Mouse (Mus musculus) hindbrain, embryonic 15.5 days (tissue): Measurements from ENCODE around the gene Rps15. TPM values are rescaled to one million over a fixed set of nuclear protein-coding genes. Genes with fewer than 3 reads are reported as not detected.

Experiments used
- ATAC-seq: fragments of 200-750 bp; cut with Nextera tagmentation; 2 replicates; pipeline ENCODE4 v1.8.0; 2017; ENCODE audit warnings: low read depth, moderate number of reproducible peaks, moderate TSS enrichment; ENCODE audit not compliant: low FRiP score
- H3K27ac ChIP-seq: fragments of 300-500 bp; sonication (generic); replicated peaks from 2 replicates; pipeline ENCODE4 v1.5.1; 2015; ENCODE audit warnings: mild to moderate bottlenecking, inconsistent platforms
- H3K27me3 ChIP-seq: fragments of 300-500 bp; sonication (generic); 2 replicates; pipeline ENCODE4 v1.6.1; 2015; ENCODE audit warnings: control low read depth, inconsistent platforms
- H3K36me3 ChIP-seq: fragments of 300-500 bp; sonication (generic); 2 replicates; pipeline ENCODE4 v1.6.1; 2015; ENCODE audit warnings: control low read depth, inconsistent platforms
- H3K4me1 ChIP-seq: fragments of 300-500 bp; sonication (generic); replicated peaks from 2 replicates; pipeline ENCODE4 v1.6.1; 2015; ENCODE audit warnings: control low read depth, inconsistent platforms
- H3K4me2 ChIP-seq: fragments of 300-500 bp; sonication (generic); 2 replicates; pipeline ENCODE4 v1.6.1; 2015; ENCODE audit warnings: moderate library complexity, mild to moderate bottlenecking, inconsistent platforms
- H3K4me3 ChIP-seq: fragments of 300-500 bp; sonication (generic); 2 replicates; pipeline ENCODE4 v1.5.1; 2015; ENCODE audit warnings: mild to moderate bottlenecking, inconsistent platforms
- H3K9ac ChIP-seq: fragments of 300-500 bp; sonication (generic); 2 replicates; pipeline ENCODE4 v1.6.1; 2015; ENCODE audit warnings: inconsistent platforms
- H3K9me3 ChIP-seq: fragments of 300-500 bp; sonication (generic); 2 replicates; pipeline ENCODE4 v1.6.1; 2016; ENCODE audit warnings: control low read depth, inconsistent platforms
- WGBS: fragments of 180-500 bp; shearing (Covaris S2); methylation state at CpG from one replicate; pipeline ENCODE4 v1.1.7; 2015; 5-methylcytosine and 5-hydroxymethylcytosine counted together
- polyA plus RNA-seq: library from polyadenylated mRNA; unstranded; fragments of >200 nt; fragmentation: Nextera tagmentation; extraction: Ambion mirVana; gene quantifications from 2 replicates; pipeline ENCODE4 v1.2.1, GENCODE M21; 2015

Gene Rps15
- polyA plus RNA-seq, 1 experiment from 2014 or later: 551 TPM

GRCm38 (mm10) chr10:80312586-80313504 lies 20.6 kb downstream of the Rps15 start:
- H3K9ac ChIP-seq: no peak overlapping the region
- 67% methylated on average over 54 of the region's 54 CpGs for WGBS
- ATAC-seq: no peak
- no peak overlapping the region for H3K4me2 ChIP-seq
- H3K36me3 ChIP-seq: peaks cover 87% of the 10 kb centered on the region
- peaks cover 37% of the 10 kb centered on the region for H3K4me1 ChIP-seq
- no peak overlapping the region for H3K4me3 ChIP-seq
- H3K27ac ChIP-seq: no peak overlapping the region
- H3K27me3 ChIP-seq: no peaks in the 10 kb centered on the region
- no peaks in the 10 kb centered on the region for H3K9me3 ChIP-seq

- Histone ChIP-seq H3K4me3 (no peak overlapping the region), H3K27ac (no peak overlapping the region), H3K4me2 (no peak overlapping the region), H3K9me3 (no peaks in the 10 kb centered on the region), H3K9ac (no peak overlapping the region), H3K4me1 (peaks cover 41% of the 10 kb centered on the region), H3K27me3 (no peaks in the 10 kb centered on the region), H3K36me3 (peaks cover 79% of the 10 kb centered on the region)
- no peak for ATAC-seq
- WGBS: 54% methylated on average over 20 of the region's 20 CpGs
Observed at GRCm38 (mm10) chr10:80313627-80314201, 21.5 kb downstream of the Rps15 start.

GRCm38 (mm10) chr10:80314494-80315001 lies 22.3 kb downstream of the Rps15 start:
- Histone ChIP-seq H3K27ac (no peak overlapping the region), H3K36me3 (peaks cover 71% of the 10 kb centered on the region), H3K9me3 (no peaks in the 10 kb centered on the region), H3K4me2 (no peak overlapping the region), H3K4me1 (peaks cover 49% of the 10 kb centered on the region), H3K9ac (no peak overlapping the region), H3K4me3 (no peak overlapping the region), H3K27me3 (no peaks in the 10 kb centered on the region)
- 67% methylated on average over 16 of the region's 16 CpGs for WGBS
- ATAC-seq: no peak

GRCm38 (mm10) chr10:80315315-80315714 lies 23.1 kb downstream of the Rps15 start:
- no peak overlapping the region for H3K4me3 ChIP-seq
- peaks cover 55% of the 10 kb centered on the region for H3K4me1 ChIP-seq
- WGBS: 56% methylated on average over 27 of the region's 27 CpGs
- no peak for ATAC-seq
- no peak overlapping the region for H3K9ac ChIP-seq
- no peaks in the 10 kb centered on the region for H3K9me3 ChIP-seq
- no peak overlapping the region for H3K4me2 ChIP-seq
- H3K36me3 ChIP-seq: peaks cover 69% of the 10 kb centered on the region
- H3K27ac ChIP-seq: no peak overlapping the region
- no peaks in the 10 kb centered on the region for H3K27me3 ChIP-seq

- 28% methylated on average over 11 of the region's 11 CpGs for WGBS
- no peak for ATAC-seq
- H3K36me3 ChIP-seq: peaks cover 64% of the 10 kb centered on the region
- no peak overlapping the region for H3K4me3 ChIP-seq
- no peaks in the 10 kb centered on the region for H3K9me3 ChIP-seq
- peaks cover 55% of the 10 kb centered on the region for H3K4me1 ChIP-seq
- 0 out of 2 replicates have a peak overlapping the region, but pooled peaks have one; percentile 14 for H3K27ac ChIP-seq
- no peak overlapping the region for H3K4me2 ChIP-seq
- no peak overlapping the region for H3K9ac ChIP-seq
- no peaks in the 10 kb centered on the region for H3K27me3 ChIP-seq
Observed at GRCm38 (mm10) chr10:80316359-80316781, 24.1 kb downstream of the Rps15 start.

GRCm38 (mm10) chr10:80317011-80317410 lies 24.8 kb downstream of the Rps15 start:
- Histone ChIP-seq H3K36me3 (peaks cover 57% of the 10 kb centered on the region), H3K4me1 (peaks cover 55% of the 10 kb centered on the region), H3K27ac (no peak overlapping the region)

GRCm38 (mm10) chr10:80320340-80320760 lies 28.1 kb downstream of the Rps15 start, which contains the start of gene 2310011J03Rik:
TSS of gene 2310011J03Rik (minus strand) at chr10:80320537.
- peaks cover 40% of the 10 kb centered on the region for H3K4me1 ChIP-seq
- no peaks in the 10 kb centered on the region for H3K9me3 ChIP-seq
- peak within 1 kb of the TSS; percentile 65 for H3K4me3 ChIP-seq
- H3K36me3 ChIP-seq: peaks cover 24% of the 10 kb centered on the region
- peak within 1 kb of the TSS; percentile 91 for H3K4me2 ChIP-seq
- 1% methylated on average over 33 of the region's 34 CpGs for WGBS
- H3K27me3 ChIP-seq: no peaks in the 10 kb centered on the region
- ATAC-seq: peak; percentile 45
- peak within 1 kb of the TSS; percentile 58 for H3K9ac ChIP-seq
- peak within 1 kb of the TSS; percentile 44; the same call in 1 of the 2 replicates for H3K27ac ChIP-seq

More at GRCm38 (mm10) chr10:80317011-80317410, 24.8 kb downstream of the Rps15 start:
- H3K4me2 ChIP-seq: no peak overlapping the region
- no peak overlapping the region for H3K9ac ChIP-seq
- H3K27me3 ChIP-seq: no peaks in the 10 kb centered on the region
- no peaks in the 10 kb centered on the region for H3K9me3 ChIP-seq
- WGBS: 53% methylated on average over 10 of the region's 10 CpGs
- no peak for ATAC-seq
- no peak overlapping the region for H3K4me3 ChIP-seq

- Histone ChIP-seq H3K27me3 (no peaks in the 10 kb centered on the region), H3K27ac (no peak overlapping the region), H3K9me3 (no peaks in the 10 kb centered on the region), H3K4me2 (peak overlapping the region; percentile 91; the same call in 1 of the 2 replicates), H3K4me1 (peaks cover 33% of the 10 kb centered on the region), H3K4me3 (no peak overlapping the region), H3K9ac (no peak overlapping the region), H3K36me3 (peaks cover 16% of the 10 kb centered on the region)
- WGBS: 72% methylated on average over 6 of the region's 6 CpGs
- no peak for ATAC-seq
Observed at GRCm38 (mm10) chr10:80321014-80321669, 28.9 kb downstream of the Rps15 start.

GRCm38 (mm10) chr10:80321670-80322581 lies 29.7 kb downstream of the Rps15 start:
- Histone ChIP-seq H3K27ac (no peak overlapping the region), H3K4me1 (peaks cover 28% of the 10 kb centered on the region), H3K4me2 (peak overlapping the region; percentile 93), H3K36me3 (peaks cover 10% of the 10 kb centered on the region), H3K27me3 (no peaks in the 10 kb centered on the region), H3K4me3 (peak overlapping the region; percentile 50; the same call in 1 of the 2 replicates), H3K9me3 (no peaks in the 10 kb centered on the region), H3K9ac (no peak overlapping the region)
- 90% methylated on average over 21 of the region's 21 CpGs for WGBS
- ATAC-seq: no peak

- Histone ChIP-seq H3K4me2 (peak overlapping the region; percentile 93), H3K4me3 (peak overlapping the region; percentile 50), H3K4me1 (peaks cover 28% of the 10 kb centered on the region), H3K27me3 (no peaks in the 10 kb centered on the region), H3K36me3 (peaks cover 1% of the 10 kb centered on the region; the same call in 1 of the 2 replicates), H3K9ac (peak overlapping the region; percentile 51), H3K9me3 (no peaks in the 10 kb centered on the region), H3K27ac (no peak overlapping the region)
- WGBS: 3% methylated on average over 28 of the region's 28 CpGs
- ATAC-seq: 0 out of 2 replicates have a peak, but pooled peaks have one; percentile 3
Observed at GRCm38 (mm10) chr10:80322811-80323211, 30.6 kb downstream of the Rps15 start.
